Mouse (Mus musculus): ENCODE results near the gene Slc2a8.

Gene Slc2a8

GRCm38 (mm10) chr2:32928235-32928946 lies 53.5 kb downstream of the Slc2a8 start:
- peak; percentile 75 for DNase-seq

GRCm38 (mm10) chr2:32927624-32928234 lies 54.2 kb downstream of the Slc2a8 start:
- no peak for DNase-seq

- peak; percentile 64 for DNase-seq
Measured at GRCm38 (mm10) chr2:32926330-32927075, 55.4 kb downstream of the Slc2a8 start.

GRCm38 (mm10) chr2:32924306-32924844 lies 57.5 kb downstream of the Slc2a8 start:
- DNase-seq: no peak

- no peak for DNase-seq
Measured at GRCm38 (mm10) chr2:32923551-32924250, 58.2 kb downstream of the Slc2a8 start.
